Mouse (Mus musculus) midbrain, embryonic 14.5 days (tissue): ENCODE measurements around the gene Wdr35. TPM values are rescaled to one million over a fixed set of nuclear protein-coding genes. Genes with fewer than 3 reads are reported as not detected.

Source experiments
- ATAC-seq: fragments of 200-750 bp; cut with Nextera tagmentation; 2 replicates; pipeline ENCODE4 v1.8.0; 2017; ENCODE audit warnings: moderate number of reproducible peaks, moderate library complexity; ENCODE audit not compliant: low FRiP score, low TSS enrichment
- DNase-seq: peaks from one replicate; pipeline ENCODE4 v3.0.0-alpha.2; 2015
- H3K27ac ChIP-seq: fragments of 300-500 bp; sonication (generic); replicated peaks from 2 replicates; pipeline ENCODE4 v1.5.1; 2014; ENCODE audit warnings: mild to moderate bottlenecking, low read depth, low read length, moderate library complexity
- H3K27me3 ChIP-seq: fragments of 300-500 bp; sonication (generic); 2 replicates; pipeline ENCODE4 v1.6.1; 2014; ENCODE audit warnings: low read length, control low read depth, mixed read lengths; ENCODE audit not compliant: control insufficient read depth, insufficient read depth
- H3K36me3 ChIP-seq: fragments of 300-500 bp; sonication (generic); 2 replicates; pipeline ENCODE4 v1.6.1; 2014; ENCODE audit warnings: low read length, control low read depth; ENCODE audit not compliant: control insufficient read depth, insufficient read depth
- H3K4me1 ChIP-seq: fragments of 300-500 bp; sonication (generic); 2 replicates; pipeline ENCODE4 v1.6.1; 2014; ENCODE audit warnings: mild to moderate bottlenecking, antibody characterized with exemption, low read length, control low read depth; ENCODE audit not compliant: control insufficient read depth, insufficient read depth
- H3K4me2 ChIP-seq: fragments of 300-500 bp; sonication (generic); 2 replicates; pipeline ENCODE4 v1.6.1; 2014; ENCODE audit warnings: mild to moderate bottlenecking, low read length, moderate library complexity
- H3K4me3 ChIP-seq: fragments of 300-500 bp; sonication (generic); replicated peaks from 2 replicates; pipeline ENCODE4 v1.5.1; 2014; ENCODE audit warnings: low read depth, low read length
- H3K9ac ChIP-seq: fragments of 300-500 bp; sonication (generic); replicated peaks from 2 replicates; pipeline ENCODE4 v1.6.1; 2014; ENCODE audit warnings: mild to moderate bottlenecking, low read length, moderate library complexity
- H3K9me3 ChIP-seq: fragments of 300-500 bp; sonication (generic); 2 replicates; pipeline ENCODE4 v1.6.1; 2016; ENCODE audit warnings: low read length, control low read depth, mixed read lengths; ENCODE audit not compliant: control insufficient read depth
- WGBS: fragments of 180-500 bp; shearing (Covaris S2); extraction: QIAGEN DNeasy Blood & Tissue Kit; methylation state at CpG from one replicate; pipeline ENCODE4 v1.1.7; 2014; 5-methylcytosine and 5-hydroxymethylcytosine counted together
- polyA plus RNA-seq: library from polyadenylated mRNA; unstranded; fragments of >200 nt; fragmentation: Nextera tagmentation; extraction: Ambion mirVana; gene quantifications from 2 replicates; pipeline ENCODE4 v1.2.1, GENCODE M21; 2014

Gene Wdr35
- polyA plus RNA-seq, 1 experiment from 2014 or later, result 22.2 TPM

DNA sequence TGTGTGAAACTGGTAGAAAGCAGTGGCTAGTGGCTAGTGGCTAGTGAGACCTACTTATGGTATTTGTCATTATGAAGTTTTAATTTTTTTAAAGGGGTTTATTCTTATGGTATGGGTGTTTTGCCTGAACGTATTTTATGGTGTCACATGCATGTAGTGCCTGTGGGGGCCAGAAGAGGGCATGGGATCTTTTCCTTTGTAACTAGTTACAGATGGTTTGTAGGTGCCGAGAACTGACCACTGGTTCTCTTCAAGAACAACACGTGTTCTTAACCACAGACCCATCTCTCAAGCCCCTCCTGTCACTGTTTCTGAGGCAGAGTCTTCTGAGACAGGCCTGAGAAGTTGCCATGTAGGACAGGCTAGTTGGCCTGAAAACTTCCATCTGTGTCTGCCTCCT is 1.4 kb downstream of the Wdr35 start:
- peak overlapping the region; percentile 82; the same call in 1 of the 2 replicates for H3K4me2 ChIP-seq
- ATAC-seq, result no peak
- DNase-seq, result no peak
- H3K27ac ChIP-seq, result no peak overlapping the region
- 0 out of 2 replicates have a peak, but pooled peaks cover 7% of the 10 kb centered on the region for H3K4me1 ChIP-seq
- peaks cover 18% of the 10 kb centered on the region for H3K36me3 ChIP-seq
- no peak overlapping the region for H3K9ac ChIP-seq
- 87% methylated on average over 3 of the region's 3 CpGs for whole genome bisulfite sequencing
- H3K9me3 ChIP-seq, result no peaks in the 10 kb centered on the region
- peak overlapping the region; percentile 69; the same call in 1 of the 2 replicates for H3K4me3 ChIP-seq
- no peaks in the 10 kb centered on the region for H3K27me3 ChIP-seq

DNA sequence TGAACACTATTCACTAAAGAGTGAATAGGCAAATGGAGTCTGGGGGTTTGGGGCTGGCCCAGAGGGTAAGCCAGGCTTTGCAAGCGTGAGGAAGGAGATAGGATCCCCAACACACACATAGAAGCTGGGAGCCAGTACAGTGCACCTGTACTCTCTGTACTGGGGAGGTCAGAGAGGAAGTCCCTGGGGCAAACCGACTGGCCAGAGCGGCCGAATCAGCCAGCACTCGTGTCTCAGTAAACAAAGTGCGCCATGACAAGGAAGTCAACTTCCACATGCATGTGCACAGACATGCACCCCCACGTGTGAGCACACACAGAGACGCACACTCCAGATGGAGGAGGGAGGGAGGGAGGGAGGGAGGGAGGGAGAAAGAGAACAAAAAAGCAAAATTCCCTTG is 19.5 kb downstream of the Wdr35 start:
- Histone ChIP-seq H3K36me3 (peaks cover 24% of the 10 kb centered on the region), H3K27ac (no peak overlapping the region), H3K27me3 (no peaks in the 10 kb centered on the region), H3K4me2 (no peak overlapping the region), H3K4me1 (no peaks in the 10 kb centered on the region), H3K9me3 (no peaks in the 10 kb centered on the region), H3K9ac (no peak overlapping the region), H3K4me3 (no peak overlapping the region)
- ATAC-seq (no peak), DNase-seq (no peak)
- 87% methylated on average over 8 of the region's 8 CpGs for WGBS

DNA sequence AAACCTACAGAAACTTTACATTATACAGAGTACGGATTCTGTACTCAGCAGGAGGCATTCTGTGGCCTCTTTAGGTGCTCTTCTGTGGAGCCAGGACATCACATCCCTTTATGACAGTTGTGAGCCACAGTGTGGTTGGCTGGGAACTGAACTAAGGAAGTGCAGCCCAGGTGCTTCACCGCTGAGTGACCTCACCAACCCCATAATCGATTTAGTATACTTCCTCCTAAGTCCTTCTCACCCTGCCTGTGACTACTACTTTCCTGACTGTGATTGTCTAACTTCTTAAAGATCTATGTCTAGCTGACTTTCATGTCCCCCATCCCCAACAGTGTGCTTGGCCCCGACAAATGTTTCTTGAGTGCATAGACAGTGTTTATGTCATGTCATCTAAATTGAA is 24.6 kb downstream of the Wdr35 start:
- Histone ChIP-seq H3K27ac (no peak overlapping the region), H3K4me1 (no peaks in the 10 kb centered on the region), H3K9ac (no peak overlapping the region), H3K4me3 (no peak overlapping the region), H3K36me3 (peaks cover 10% of the 10 kb centered on the region; the same call in 1 of the 2 replicates), H3K4me2 (no peak overlapping the region), H3K27me3 (no peaks in the 10 kb centered on the region), H3K9me3 (no peaks in the 10 kb centered on the region)
- 96% methylated on average over 4 of the region's 4 CpGs for WGBS
- no peak for ATAC-seq
- no peak for DNase-seq

DNA sequence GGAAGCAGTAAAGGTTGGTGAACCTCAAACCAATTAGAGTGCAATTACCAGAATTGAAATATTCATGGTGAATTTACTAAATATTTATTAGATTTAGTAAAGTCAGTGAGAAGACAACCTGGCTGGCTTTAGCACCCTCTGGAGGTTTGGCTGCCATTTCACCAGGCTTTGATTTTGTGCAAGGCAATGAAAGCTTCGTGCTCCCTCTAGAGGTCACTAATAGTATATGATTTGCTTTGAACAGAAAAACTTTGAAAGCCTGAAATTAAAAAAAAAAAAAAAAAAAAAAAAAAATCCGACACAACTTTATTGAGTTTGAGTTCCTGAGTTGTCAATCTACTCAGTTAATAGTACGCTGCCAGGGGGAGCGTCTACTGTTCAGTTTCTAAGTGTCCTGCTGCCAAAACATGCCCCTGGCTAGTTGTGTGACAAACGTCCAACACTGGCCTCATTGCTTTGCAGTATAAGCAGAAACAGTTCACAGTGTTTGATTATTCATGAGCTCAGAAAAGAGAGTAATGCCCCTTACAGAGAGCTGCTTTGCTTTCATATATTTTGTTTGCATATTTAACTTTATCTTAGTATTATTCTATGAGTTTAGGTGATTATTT is 28.5 kb downstream of the Wdr35 start:
- Histone ChIP-seq H3K27me3 (no peaks in the 10 kb centered on the region), H3K4me2 (no peak overlapping the region), H3K36me3 (peaks cover 7% of the 10 kb centered on the region; the same call in 1 of the 2 replicates), H3K27ac (no peak overlapping the region), H3K9me3 (no peaks in the 10 kb centered on the region), H3K4me1 (no peaks in the 10 kb centered on the region), H3K9ac (no peak overlapping the region), H3K4me3 (no peak overlapping the region)
- ATAC-seq, result 0 out of 2 replicates have a peak, but pooled peaks have one; percentile 20
- 10% methylated on average over 5 of the region's 5 CpGs for WGBS
- peak; percentile 93 for DNase-seq

DNA sequence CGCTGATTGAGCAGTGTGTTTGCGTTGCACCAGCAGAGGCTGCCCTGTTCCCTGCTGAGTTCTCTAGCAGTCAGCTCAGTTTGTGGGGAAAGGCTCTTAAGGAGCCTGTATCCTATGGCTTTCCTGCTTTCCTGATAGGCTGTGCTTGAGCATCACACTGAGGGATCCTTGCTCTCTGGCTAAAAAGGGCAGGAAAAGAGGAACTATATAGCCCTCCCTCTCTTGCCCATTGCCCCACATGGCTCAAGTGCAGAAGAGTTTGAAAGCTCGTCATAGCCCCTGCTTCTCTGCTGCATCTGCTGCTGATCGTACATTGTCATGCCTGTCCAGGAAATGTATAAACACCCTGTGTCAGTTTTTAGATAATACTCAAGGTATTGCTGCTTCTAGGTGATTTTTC is 33.5 kb downstream of the Wdr35 start:
- no peak for DNase-seq
- no peak overlapping the region for H3K4me2 ChIP-seq
- H3K27me3 ChIP-seq, result no peaks in the 10 kb centered on the region
- ATAC-seq, result no peak
- no peaks in the 10 kb centered on the region for H3K9me3 ChIP-seq
- WGBS, result 73% methylated on average over 4 of the region's 4 CpGs
- no peaks in the 10 kb centered on the region for H3K4me1 ChIP-seq
- H3K9ac ChIP-seq, result no peak overlapping the region
- no peak overlapping the region for H3K27ac ChIP-seq
- H3K4me3 ChIP-seq, result no peak overlapping the region
- H3K36me3 ChIP-seq, result peaks cover 16% of the 10 kb centered on the region; the same call in 1 of the 2 replicates

DNA sequence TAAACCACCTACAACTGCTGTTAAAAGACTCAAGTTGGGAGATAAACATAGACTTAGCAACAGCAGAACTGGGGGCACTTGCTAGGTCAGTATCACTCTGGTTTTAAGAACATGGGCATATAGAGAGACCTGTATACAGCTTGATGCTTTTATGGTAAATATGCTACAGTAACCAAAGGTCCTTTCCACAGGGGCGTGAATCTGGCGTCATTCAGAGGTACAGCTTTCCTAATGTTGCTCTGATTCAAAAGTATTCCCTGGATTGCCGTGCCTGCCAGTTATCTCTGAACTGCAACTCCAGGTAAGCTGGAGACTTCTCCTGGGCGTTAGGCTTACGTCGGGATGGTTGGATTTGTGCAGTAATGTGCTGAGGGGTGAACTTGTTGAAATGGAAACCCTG is 34.1 kb downstream of the Wdr35 start:
- ATAC-seq (no peak), DNase-seq (no peak)
- H3K27ac ChIP-seq, result no peak overlapping the region
- 95% methylated on average over 6 of the region's 6 CpGs for WGBS
- no peaks in the 10 kb centered on the region for H3K4me1 ChIP-seq
- H3K9ac ChIP-seq, result no peak overlapping the region
- H3K4me2 ChIP-seq, result no peak overlapping the region
- no peaks in the 10 kb centered on the region for H3K27me3 ChIP-seq
- no peaks in the 10 kb centered on the region for H3K9me3 ChIP-seq
- peaks cover 21% of the 10 kb centered on the region for H3K36me3 ChIP-seq
- H3K4me3 ChIP-seq, result no peak overlapping the region

DNA sequence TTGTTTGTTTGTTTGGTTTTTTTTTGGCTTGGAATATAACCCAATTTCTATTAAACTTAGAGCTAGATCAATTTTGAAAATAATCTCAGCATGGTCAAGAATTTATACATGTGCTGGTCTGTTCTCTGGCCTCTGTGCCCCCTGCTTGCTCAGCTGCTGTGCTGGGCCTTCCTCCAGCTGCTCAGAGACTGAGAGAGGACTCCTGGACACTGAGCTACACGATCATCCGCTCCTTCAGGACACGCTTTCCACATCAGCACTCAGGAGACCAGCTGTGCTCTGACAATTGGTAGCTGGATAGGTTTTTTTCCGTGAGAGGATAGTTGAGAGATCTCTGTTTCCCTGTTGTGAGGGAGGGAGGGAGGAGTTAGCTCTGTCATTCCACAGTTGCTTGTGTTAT is 36.6 kb downstream of the Wdr35 start:
- H3K9ac ChIP-seq, result no peak overlapping the region
- WGBS, result 75% methylated on average over 4 of the region's 4 CpGs
- no peaks in the 10 kb centered on the region for H3K27me3 ChIP-seq
- H3K27ac ChIP-seq, result no peak overlapping the region
- no peaks in the 10 kb centered on the region for H3K4me1 ChIP-seq
- H3K36me3 ChIP-seq, result peaks cover 27% of the 10 kb centered on the region
- ATAC-seq, result no peak
- no peaks in the 10 kb centered on the region for H3K9me3 ChIP-seq
- H3K4me2 ChIP-seq, result no peak overlapping the region
- DNase-seq, result no peak
- H3K4me3 ChIP-seq, result no peak overlapping the region

DNA sequence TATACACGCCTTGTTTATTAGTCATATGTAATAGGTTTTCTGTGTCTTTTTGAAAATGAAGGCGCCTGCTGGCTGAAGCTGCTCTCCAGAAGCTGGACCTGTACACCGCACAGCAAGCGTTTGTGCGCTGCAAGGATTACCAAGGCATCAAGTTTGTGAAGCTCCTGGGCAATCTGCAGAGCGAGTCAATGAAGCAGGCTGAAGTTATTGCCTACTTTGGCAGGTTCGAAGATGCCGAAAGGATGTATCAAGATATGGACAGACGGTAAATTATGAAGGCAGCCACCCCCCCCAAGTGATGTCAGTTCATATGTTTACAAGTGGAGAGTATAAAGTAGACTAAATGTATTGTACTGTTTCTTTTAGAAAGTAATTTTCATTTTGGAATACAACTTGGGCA is 42.7 kb downstream of the Wdr35 start:
- H3K9ac ChIP-seq, result no peak overlapping the region
- peaks cover 48% of the 10 kb centered on the region for H3K36me3 ChIP-seq
- no peak for DNase-seq
- no peak overlapping the region for H3K4me3 ChIP-seq
- no peak for ATAC-seq
- H3K4me1 ChIP-seq, result no peaks in the 10 kb centered on the region
- no peaks in the 10 kb centered on the region for H3K27me3 ChIP-seq
- no peak overlapping the region for H3K4me2 ChIP-seq
- H3K9me3 ChIP-seq, result no peaks in the 10 kb centered on the region
- WGBS, result 93% methylated on average over 9 of the region's 9 CpGs
- H3K27ac ChIP-seq, result no peak overlapping the region

DNA sequence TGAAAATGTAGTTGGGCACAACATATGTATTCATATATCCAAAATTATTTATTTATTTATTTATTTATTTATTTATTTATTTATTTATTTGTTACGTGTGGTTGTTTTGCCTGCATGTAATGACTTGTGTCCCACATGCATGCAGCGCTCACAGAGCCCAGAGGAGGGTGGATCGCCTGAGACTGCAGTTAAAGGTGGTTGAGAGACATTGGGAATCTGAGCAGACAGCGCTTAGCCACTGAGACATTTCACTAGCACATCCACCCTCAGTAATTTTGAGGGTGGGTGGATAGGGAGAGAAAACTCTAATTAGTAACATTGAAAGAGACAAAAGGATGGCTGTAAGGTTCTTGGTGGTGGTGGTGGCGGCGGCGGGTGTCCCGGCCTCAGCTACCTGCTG is 46.7 kb downstream of the Wdr35 start:
- DNase-seq (no peak), ATAC-seq (no peak)
- H3K27me3 ChIP-seq, result no peaks in the 10 kb centered on the region
- no peak overlapping the region for H3K27ac ChIP-seq
- H3K4me2 ChIP-seq, result no peak overlapping the region
- 95% methylated on average over 8 of the region's 8 CpGs for WGBS
- H3K4me1 ChIP-seq, result no peaks in the 10 kb centered on the region
- H3K36me3 ChIP-seq, result peaks cover 47% of the 10 kb centered on the region
- H3K9me3 ChIP-seq, result no peaks in the 10 kb centered on the region
- H3K4me3 ChIP-seq, result no peak overlapping the region
- no peak overlapping the region for H3K9ac ChIP-seq
